Mouse (Mus musculus) central nervous system, embryonic 11.5 days (tissue): ENCODE data around the gene Cxadr. TPM values are rescaled to one million over a fixed set of nuclear protein-coding genes. Genes with fewer than 3 reads are reported as not detected.

Experiments
- polyA plus RNA-seq: library from polyadenylated mRNA; depleted of rRNA; stranded (reverse); fragments of >200 nt; gene quantifications from 2 replicates; pipeline ENCODE4 v1.2.3, GENCODE M21; 2012; rRNA removed

Gene Cxadr
- 44.5 and 45.0 TPM in 2 replicates for polyA plus RNA-seq

DNA sequence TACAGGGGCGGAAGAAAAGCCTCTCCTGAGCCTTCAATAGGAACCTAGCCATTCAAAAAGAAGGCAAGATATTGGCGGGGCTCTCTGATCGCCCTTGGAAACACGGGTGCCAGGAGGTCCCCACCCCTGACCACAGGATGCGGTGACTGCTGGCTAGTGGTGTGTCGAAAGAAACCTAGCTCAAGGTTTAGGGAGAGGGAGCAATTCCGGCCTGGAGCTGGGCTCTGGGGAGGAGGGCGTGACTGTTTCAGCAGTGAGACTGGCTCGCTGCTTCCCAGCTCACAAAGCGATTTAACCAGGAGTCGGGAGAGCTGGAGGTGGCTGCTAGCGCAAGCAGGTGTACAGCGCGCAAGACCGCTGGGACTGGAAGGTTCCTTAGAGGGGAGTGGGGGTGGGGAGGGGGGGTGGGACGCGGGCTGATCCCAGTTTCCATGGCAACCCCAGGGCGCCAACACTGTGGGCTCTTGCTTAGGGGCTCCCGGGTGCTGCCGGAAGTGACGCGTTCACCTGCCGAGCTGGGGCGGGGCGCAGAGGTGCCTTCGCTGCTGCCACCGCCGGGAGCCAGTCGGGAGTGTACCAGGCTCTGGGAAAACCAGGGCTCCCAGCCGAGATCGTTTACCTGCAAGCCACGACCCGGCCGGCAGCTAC, at the start of gene Cxadr:
Gene Cxadr (plus strand): TSS at position 307 of the 648 bp plus-strand sequence.

GRCm38 (mm10) chr16:78376745-78377570, 75.7 kb downstream of the Cxadr start, which contains the start of gene Btg3:
TSS of gene Btg3 (minus strand) at chr16:78377192.

Other genes with a start within 250 kb of the Cxadr start
- 13.7 and 15.5 TPM in 2 replicates for gene Btg3, start 75.7 kb downstream of the Cxadr start, polyA plus RNA-seq